ENCODE assay signal across 14 mouse cellular contexts in the genomic region with DNA sequence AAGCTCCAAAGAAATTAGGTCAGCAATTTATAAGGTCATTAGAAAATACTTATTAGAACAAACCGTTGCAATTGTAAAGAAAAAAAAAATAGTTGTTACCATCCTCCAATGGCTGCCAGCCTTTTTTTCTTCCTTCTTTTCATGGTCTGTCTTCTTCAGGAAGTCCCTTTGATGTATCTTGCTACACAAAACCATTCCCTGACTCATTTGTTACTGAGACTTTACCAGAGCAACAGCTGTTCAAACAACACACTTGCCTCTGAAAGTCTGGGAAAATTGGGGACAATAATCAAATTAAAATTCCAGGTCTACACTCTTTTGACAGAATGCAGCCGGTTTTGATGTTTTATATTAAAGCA.
A peak's percentile ranks its signal among the peaks of the same experiment; 100 is the strongest.
DNase-seq lines count a peak whose midpoint lies in the region; ATAC-seq and TF ChIP-seq lines count a peak whose summit lies in the region.
"Had no signal": no experiment of that assay in that cellular context is flagged by ENCODE, and none has a peak within 500 bp of the region (broad histone marks: within the 10 kb centered on the region; RNA-seq: fewer than 3 reads in every experiment).

No protein-coding gene starts in this region.

- H3K4me2 ChIP-seq in hindbrain, embryonic 13.5 days = peak overlapping the region; percentile 29
- H3K4me2 ChIP-seq in myocyte (ENCODE audit: low read depth) = peak overlapping the region; percentile 79
- H3K4me2 ChIP-seq: lung, embryonic 15.5 days; stomach, embryonic 15.5 days had no signal

- TF ChIP-seq EP300 in ES-Bruce4 (IDR thresholded peaks at IDR 0.05; ENCODE audit: insufficient read depth, low read depth, low read length) = no peak

- H3K9me3 ChIP-seq in ES-Bruce4 (replicated peaks; ENCODE audit: control insufficient read depth, insufficient read depth, low read length, poor library complexity, severe bottlenecking) = no peaks in the 10 kb centered on the region
- no peaks in the 10 kb centered on the region; the same call in 1 of the 2 replicates for H3K9me3 ChIP-seq in hindbrain, embryonic 13.5 days
- H3K9me3 ChIP-seq: G1E; limb, embryonic 13.5 days; lung, embryonic 15.5 days; stomach, embryonic 15.5 days had no signal

- 2% methylated on average over 2 of the region's 2 CpGs for WGBS in hindbrain, embryonic 13.5 days

- peak overlapping the region; percentile 17; the same call in 1 of the 2 replicates for H3K27ac ChIP-seq in ES-Bruce4 (ENCODE audit: insufficient read depth, low read length)
- H3K27ac ChIP-seq in hindbrain, embryonic 13.5 days = peak overlapping the region; percentile 85
- H3K27ac ChIP-seq: layer of hippocampus, adult 2 months; lung, embryonic 15.5 days; stomach, embryonic 15.5 days had no signal

- ATAC-seq in hindbrain, embryonic 13.5 days (ENCODE audit: low FRiP score) = no peak

- no peak overlapping the region for H3K9ac ChIP-seq in ES-Bruce4 (ENCODE audit: low read depth, poor library complexity, severe bottlenecking)
- H3K9ac ChIP-seq in hindbrain, embryonic 13.5 days = 0 out of 2 replicates have a peak overlapping the region, but pooled peaks have one; percentile 9
- H3K9ac ChIP-seq: limb, embryonic 13.5 days; lung, embryonic 15.5 days; stomach, embryonic 15.5 days had no signal

- TF ChIP-seq CTCF in ES-Bruce4 (IDR thresholded peaks at IDR 0.05; ENCODE audit: low read depth, low read length) = no peak

- H3ac ChIP-seq in myocyte (ENCODE audit: control insufficient read depth, insufficient read length) = no peak overlapping the region

- H3K4me1 ChIP-seq in ES-Bruce4 (ENCODE audit: control insufficient read depth, insufficient read depth, low read length) = no peaks in the 10 kb centered on the region
- peaks cover 65% of the 10 kb centered on the region for H3K4me1 ChIP-seq in hindbrain, embryonic 13.5 days (replicated peaks)

- DNase-seq in embryo, embryonic 11 days = peak; percentile 59
- DNase-seq in spleen, postnatal 10 days (ENCODE audit: low spot score in 2 of 2) = no peak
- DNase-seq in adrenal gland, postnatal 10 days = no peak
- no peak for DNase-seq in c-Kit-positive CD71-positive TER-119-positive erythroid progenitor cells, embryonic 14.5 days (ENCODE audit: low spot score)
- DNase-seq: adrenal gland, postnatal 25 days; cerebellum, adult 9-11 months had no signal

- no peak overlapping the region for H3K4me3 ChIP-seq in ES-Bruce4 (ENCODE audit: low read depth, low read length)
- no peak overlapping the region for H3K4me3 ChIP-seq in hindbrain, embryonic 13.5 days
- no peak overlapping the region for H3K4me3 ChIP-seq in myocyte
- H3K4me3 ChIP-seq: layer of hippocampus, adult 2 months; limb, embryonic 13.5 days; lung, embryonic 15.5 days; stomach, embryonic 15.5 days had no signal

- H3K79me2 ChIP-seq in myocyte (ENCODE audit: control insufficient read depth, insufficient read depth) = peaks cover 68% of the 10 kb centered on the region

- H3K27me3 ChIP-seq in ES-Bruce4 (ENCODE audit: control insufficient read depth, insufficient read depth, low read length, poor library complexity, severe bottlenecking) = no peaks in the 10 kb centered on the region; the same call in 1 of the 2 replicates
- no peaks in the 10 kb centered on the region for H3K27me3 ChIP-seq in hindbrain, embryonic 13.5 days
- H3K27me3 ChIP-seq in myocyte (ENCODE audit: control insufficient read depth, insufficient read depth, insufficient read length) = no peaks in the 10 kb centered on the region
- H3K27me3 ChIP-seq: limb, embryonic 13.5 days; lung, embryonic 15.5 days; stomach, embryonic 15.5 days had no signal

- TF ChIP-seq POLR2A in ES-Bruce4 (IDR thresholded peaks at IDR 0.05; ENCODE audit: insufficient read depth, low read length) (no peak), myocyte (IDR thresholded peaks at IDR 0.05; ENCODE audit: insufficient read length, low read depth) (no peak)

- H3K36me3 ChIP-seq in ES-Bruce4 (ENCODE audit: control insufficient read depth, insufficient read depth, low read length, poor library complexity, severe bottlenecking) (no peaks in the 10 kb centered on the region), myocyte (ENCODE audit: control insufficient read depth, insufficient read depth) (no peaks in the 10 kb centered on the region)
- H3K36me3 ChIP-seq in hindbrain, embryonic 13.5 days = no peaks in the 10 kb centered on the region
- H3K36me3 ChIP-seq: G1E; limb, embryonic 13.5 days; lung, embryonic 15.5 days; stomach, embryonic 15.5 days had no signal

TF ChIP-seq in myocyte, 11 proteins besides CTCF, POLR2A, EP300 and RAD21:
- peak; percentile 24 to 80 (median 66) for TF ChIP-seq MYOD1 (IDR thresholded peaks at IDR 0.05; ENCODE audit: control insufficient read depth in 1 of 3, insufficient read length in 2 of 3, low read depth in 2 of 3)
- peak; percentile 77 for TF ChIP-seq CEBPB (IDR thresholded peaks at IDR 0.05; ENCODE audit: insufficient read depth, poor library complexity, severe bottlenecking)
- TF ChIP-seq TCF12 (IDR thresholded peaks at IDR 0.05; ENCODE audit: insufficient read depth, poor library complexity, severe bottlenecking) = peak; percentile 65
- no peak for TF ChIP-seq E2F4 (IDR thresholded peaks at IDR 0.05; ENCODE audit: insufficient read depth)
- peak in 1 of 3 experiments; percentile 33 for TF ChIP-seq MYOG (IDR thresholded peaks at IDR 0.05; ENCODE audit: control insufficient read depth in 1 of 3, insufficient read depth in 1 of 3, insufficient read length in 2 of 3, low read depth in 2 of 3)
TF ChIP-seq in myocyte: peak in this region for 4.
